Mouse (Mus musculus): ENCODE results near the gene Drg1.

Gene Drg1

DNA sequence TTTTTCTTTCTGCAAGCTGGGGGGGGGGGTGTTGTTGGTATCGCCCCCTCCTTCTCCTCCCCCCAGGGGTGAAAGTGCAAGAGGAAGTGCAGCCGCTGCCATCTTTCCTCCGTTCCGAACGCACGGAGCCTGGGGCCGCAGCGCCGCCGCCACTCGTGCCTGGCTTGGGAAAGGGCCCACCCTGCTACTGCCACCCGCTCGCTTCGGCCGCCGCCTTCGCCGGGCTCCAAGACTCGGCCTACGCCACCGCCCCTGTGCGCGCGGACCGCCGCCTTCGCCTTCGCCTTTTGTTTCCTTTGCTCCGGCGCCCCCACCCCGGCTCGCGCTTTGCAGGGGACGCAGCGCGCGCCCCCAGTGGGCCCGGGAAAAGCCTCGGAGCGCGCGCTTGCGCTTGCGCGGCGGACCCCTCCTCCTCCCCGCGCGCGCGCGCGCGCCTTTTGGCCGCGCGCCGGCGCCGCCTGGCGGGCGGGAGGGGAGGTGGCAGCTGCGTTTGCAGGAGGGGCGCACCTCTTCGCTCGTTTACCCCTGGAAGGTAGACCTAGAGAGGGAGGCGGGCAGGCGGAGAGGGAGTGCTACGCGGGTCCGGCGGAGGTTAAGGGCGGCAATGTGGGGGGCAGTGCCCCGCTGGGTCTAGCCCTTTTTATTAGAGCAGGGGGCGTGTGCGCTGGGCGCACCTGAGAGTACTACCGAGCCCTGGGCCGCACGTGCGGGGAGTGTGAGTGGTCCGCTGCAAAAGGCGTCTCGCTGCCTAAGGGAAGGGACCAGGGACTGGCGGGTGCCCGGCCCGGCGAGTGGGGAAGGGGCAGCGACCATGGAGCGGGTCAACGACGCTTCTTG is 23.8 kb upstream of the Drg1 start:
- DNase-seq, result peak; percentile 90 to 91

DNA sequence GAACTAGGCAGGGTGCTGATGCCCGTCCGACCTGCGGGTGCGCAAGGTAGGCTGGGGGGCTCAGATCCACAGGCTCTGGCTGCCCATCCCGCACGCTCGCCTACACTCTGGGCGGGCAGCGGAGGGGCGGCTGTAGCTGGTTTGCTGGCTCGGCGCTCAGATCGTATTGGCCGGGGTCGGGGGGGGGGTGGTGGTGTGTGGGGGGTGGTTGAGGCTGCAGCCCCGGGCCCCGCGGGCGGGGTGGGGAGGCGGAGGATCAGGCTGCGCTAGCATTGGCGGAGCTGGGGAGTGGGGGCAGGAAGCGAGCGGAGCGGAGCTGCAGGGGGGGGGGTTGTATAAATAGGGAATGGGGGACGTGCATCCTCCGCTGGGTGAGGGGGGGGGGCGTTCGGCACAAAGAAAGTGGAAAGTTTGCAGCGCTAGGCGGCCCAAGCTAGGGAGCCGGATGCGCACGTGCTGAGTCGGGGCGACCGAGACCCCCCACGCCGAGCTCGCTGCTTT is 23.1 kb upstream of the Drg1 start:
- peak in 1 of 2 experiments; percentile 83 for DNase-seq

DNA sequence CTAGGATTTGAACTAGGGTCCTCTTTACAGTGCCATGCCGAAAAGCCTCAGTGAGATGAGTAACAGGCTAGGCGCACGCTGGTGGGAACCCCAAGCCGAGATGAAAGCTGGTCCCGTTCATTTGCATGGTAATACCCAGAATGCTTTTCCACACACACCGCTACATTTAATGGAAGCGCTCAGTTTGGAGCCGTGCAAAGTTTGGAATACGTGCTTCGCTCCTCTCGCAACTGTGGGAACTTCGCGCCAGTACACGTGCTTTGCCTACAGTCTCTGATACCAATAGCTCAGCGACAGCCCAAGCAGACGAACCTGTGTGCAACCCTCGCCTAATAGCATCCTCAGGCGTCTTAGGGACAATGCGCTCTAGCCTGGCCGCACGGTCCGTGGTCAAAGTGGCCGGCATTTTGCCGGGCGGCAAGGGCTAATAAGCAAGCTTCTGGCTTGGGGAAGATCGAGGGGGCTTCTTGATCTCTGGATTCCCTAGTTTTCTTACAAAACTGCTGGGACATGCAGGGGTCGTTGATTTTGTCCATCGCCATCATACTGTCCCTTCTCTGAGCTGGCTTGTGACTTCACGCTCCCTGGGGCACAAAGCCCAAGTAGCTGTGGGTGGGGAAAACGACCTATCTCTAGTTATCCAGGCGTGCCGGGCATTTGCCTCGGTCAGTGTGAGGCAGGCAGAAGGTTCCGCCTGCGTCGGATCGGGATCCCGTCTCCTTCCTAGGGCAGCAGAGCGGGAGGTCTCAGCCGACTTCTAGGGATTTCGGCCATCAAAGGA is 22.5 kb upstream of the Drg1 start, which contains the start of gene Patz1:
TSS of gene Patz1 (plus strand) at position 354 of the 781 bp plus-strand sequence.
- DNase-seq, result peak; percentile 43 to 53

DNA sequence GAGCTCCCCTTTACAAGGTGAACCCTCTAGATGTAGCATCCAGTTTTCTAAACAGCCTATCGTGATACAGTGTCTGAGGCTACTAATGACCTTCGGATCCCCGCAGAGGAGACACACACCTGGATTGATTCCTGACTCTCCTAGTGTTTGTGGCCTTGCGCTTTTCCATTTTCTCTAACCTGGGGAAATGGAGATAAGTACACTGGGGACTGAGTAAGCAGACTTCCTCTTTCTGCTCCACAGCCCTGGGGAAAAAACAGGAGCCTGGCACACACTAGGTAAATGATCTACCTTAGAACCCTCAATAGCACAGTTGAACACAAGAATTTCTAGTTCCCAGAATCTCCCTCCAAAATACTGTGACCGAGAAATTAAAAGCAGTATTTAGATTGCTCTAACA is 21.7 kb upstream of the Drg1 start:
- DNase-seq, result peak in 1 of 2 experiments; percentile 1

GRCm38 (mm10) chr11:3287131-3287530 is 20.9 kb upstream of the Drg1 start:
- peak in 1 of 2 experiments; percentile 1 for DNase-seq

DNA sequence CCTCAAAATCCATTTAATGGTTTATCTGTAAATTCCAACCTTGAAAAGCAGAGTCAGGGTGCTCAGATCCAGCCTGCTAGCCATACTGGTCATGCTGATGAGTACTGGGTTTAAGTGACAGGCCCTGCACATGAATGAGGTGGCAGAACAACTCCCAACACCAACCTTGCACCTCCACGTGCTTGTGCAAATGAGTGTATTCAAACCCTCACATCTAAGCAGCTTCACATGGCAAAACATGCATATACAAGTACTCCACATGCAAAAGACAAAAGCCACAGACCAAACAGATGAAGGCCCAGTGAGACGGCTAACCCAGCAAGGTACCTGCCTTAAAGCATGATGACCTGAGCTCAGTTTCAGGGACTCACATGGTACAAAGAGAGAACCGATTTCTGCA is 19.7 kb upstream of the Drg1 start:
- peak in 1 of 2 experiments; percentile 1 for DNase-seq

- no peak for DNase-seq
Observed at GRCm38 (mm10) chr11:3283645-3284044, 17.4 kb upstream of the Drg1 start.

DNA sequence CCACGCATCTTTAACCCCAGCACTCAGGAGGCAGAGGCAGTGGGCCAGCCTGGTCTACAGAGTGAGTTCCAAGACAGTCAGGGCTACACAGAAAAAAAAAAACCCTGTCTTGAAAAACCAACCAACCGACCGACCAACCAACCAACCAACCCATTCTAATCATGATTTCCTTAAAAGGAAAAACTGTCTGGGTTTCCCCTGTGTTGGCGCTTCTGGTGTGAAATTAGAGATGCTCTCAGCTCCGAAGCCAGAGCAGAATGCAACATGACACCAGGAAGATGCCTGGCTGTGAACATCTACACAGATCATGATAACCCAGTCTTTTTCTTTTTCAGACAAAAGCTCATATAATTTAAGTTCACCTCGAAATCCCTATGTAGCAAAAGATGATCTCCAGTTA is 16.7 kb upstream of the Drg1 start:
- no peak for DNase-seq

DNA sequence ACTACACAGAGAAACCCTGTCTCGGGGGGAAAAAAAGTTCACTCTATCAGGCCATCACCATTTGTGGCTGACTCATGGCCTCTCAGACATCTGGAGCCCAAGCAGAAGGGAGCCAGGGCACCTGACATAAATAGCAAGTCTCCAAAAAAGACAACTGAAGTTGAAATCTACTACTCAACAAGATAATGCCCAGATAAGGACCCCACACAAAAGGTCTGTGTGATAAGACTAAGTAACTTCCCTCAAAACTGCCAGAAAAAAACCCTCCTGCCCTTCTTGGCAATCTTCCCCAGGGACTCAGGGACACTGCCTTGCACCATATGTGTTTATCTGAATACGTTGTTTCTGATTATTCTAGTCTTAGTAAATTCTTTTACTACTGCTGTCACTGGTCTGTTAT is 13.5 kb upstream of the Drg1 start:
- DNase-seq, result no peak

DNA sequence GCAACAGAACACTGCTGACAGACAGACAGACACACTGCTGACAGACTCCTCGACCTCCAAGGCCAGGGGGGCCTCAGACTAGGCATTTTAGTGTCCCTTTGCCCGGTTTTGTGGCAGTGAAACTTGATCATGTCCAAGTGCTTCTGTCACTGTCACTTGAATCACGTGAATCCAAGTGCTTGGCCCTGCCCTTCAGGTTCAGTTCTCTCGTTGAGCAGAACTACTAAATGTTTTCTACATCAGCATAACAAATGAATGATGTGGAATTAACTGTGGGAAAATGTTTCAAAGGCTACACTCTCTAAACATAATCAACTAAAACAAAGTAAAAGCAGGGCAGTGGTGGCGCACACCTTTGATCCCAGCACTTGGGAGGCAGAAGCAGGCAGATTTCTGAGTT is 12.1 kb upstream of the Drg1 start:
- no peak for DNase-seq

- no peak for DNase-seq
Observed at GRCm38 (mm10) chr11:3269241-3269640, 3.0 kb upstream of the Drg1 start.

GRCm38 (mm10) chr11:3267133-3267532 is 918 bp upstream of the Drg1 start:
- DNase-seq, result no peak

GRCm38 (mm10) chr11:3265291-3266078 is 730 bp downstream of the Drg1 start:
- DNase-seq, result no peak

GRCm38 (mm10) chr11:3259537-3259936 is 6.7 kb downstream of the Drg1 start:
- DNase-seq, result no peak

DNA sequence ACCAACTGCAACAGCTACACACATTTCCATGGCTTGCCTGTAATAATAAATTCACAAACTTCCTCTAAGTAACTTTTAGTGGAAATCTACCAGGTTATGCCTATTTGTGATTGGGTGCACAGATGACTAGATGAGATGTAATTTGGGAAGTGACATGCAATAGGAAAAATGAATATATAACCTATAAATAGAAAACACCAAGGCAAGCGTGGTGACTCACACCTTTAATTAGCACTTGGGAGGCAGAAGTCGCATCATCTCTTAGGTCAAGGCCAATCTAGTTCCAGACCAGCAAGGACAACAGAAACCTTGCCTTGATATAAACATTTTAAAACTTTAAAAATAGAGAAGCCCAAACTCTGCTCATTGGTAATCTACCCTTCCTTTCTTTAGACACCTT is 18.8 kb downstream of the Drg1 start:
- DNase-seq, result no peak

- DNase-seq, result no peak
Observed at GRCm38 (mm10) chr11:3243771-3244170, 22.4 kb downstream of the Drg1 start.

- DNase-seq, result no peak
Observed at GRCm38 (mm10) chr11:3242395-3242794, 23.8 kb downstream of the Drg1 start.

- no peak for DNase-seq
Observed at GRCm38 (mm10) chr11:3235277-3235676, 30.9 kb downstream of the Drg1 start.

- no peak for DNase-seq
Observed at GRCm38 (mm10) chr11:3233704-3234103, 32.5 kb downstream of the Drg1 start.

DNA sequence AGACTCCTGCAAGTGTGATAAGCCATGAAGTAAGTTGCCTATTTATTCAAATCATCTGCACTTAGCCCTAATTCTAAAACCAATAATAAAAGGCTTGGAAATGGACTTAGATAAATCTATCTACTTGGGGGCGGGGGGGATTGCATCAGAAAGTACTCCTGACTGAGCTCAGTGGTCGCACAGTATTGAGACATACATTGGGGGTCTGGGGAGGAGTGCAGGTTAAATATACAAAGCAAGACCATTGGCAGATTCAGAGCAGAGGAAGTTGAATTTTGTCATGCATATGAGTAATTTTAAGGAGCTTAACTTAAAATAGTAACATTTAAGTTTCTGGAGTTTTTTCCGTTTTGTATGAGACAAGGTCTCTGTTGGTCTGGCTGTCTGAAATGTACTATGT is 34.0 kb downstream of the Drg1 start:
- DNase-seq, result no peak

- no peak for DNase-seq
Observed at GRCm38 (mm10) chr11:3227113-3227512, 39.1 kb downstream of the Drg1 start.

GRCm38 (mm10) chr11:3223105-3223504 is 43.1 kb downstream of the Drg1 start:
- no peak for DNase-seq

GRCm38 (mm10) chr11:3212526-3212925 is 53.7 kb downstream of the Drg1 start:
- DNase-seq, result no peak
